Mouse (Mus musculus): ENCODE results near the gene Cage1. TPM values are rescaled to one million over a fixed set of nuclear protein-coding genes. Genes with fewer than 3 reads are reported as not detected.

The Cage1 gene
- polyA plus RNA-seq, 1 experiment from 2014 or later = 1.3 TPM

DNA sequence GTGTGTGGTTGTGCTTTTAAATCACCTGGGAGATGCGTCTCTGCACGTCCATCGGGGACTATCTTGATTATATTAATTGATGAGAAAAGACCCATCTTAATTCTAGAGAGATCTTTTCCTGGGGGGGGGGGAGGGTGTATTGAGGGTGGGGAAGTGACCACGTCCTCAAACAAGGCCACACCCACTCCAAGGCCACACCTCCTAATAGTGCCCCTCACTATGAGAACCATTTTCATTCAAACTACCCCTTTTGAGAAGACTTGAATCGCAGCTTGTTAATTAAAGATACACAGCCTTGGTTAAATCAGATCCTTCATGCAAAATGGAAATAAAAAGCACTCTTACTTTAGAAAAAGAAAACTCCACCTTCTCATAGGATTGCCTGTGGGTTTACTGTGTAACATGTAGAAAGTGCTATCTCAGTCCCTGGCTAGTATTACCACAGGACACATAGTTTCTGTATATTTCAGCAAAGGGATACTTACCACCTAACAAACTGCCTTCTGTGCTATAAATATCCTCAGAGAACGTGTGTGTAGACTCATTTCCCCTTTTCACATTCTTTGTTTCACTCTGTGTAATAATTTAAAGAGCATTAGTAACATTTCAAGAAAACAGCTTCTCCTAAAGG, 9.1 kb downstream of the Cage1 start:
- WGBS = 68% methylated on average over 6 of the region's 6 CpGs
- ATAC-seq (replicated peaks; ENCODE audit: low FRiP score, low TSS enrichment, low read depth) = no peak

DNA sequence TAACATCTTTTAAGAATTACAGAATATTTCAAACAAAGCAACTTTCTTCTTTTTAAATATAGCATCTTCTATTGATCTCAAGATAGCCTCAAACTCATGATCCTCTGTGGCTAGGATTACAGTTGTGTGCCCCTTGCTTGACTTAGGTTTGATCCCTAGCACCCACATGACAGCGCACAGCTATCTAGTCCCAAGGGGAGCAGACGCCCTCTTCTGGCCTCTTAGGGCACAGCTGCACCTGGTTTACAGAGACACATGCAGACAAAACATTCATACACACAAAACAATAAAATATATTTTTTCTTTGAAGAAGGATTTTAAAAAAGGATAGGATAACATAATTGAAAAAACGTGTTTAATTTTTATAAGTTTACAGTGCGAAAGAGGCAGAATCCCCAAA, 11.0 kb downstream of the Cage1 start:
- no peak overlapping the region for H3K27ac ChIP-seq (ENCODE audit: low read depth)
- no peak overlapping the region for H3K4me3 ChIP-seq (ENCODE audit: low read depth, low read length)
- no peak overlapping the region for H3K9ac ChIP-seq (ENCODE audit: low read length)
- H3K36me3 ChIP-seq (ENCODE audit: control insufficient read depth, insufficient read depth, low read length) = no peaks in the 10 kb centered on the region
- no peaks in the 10 kb centered on the region for H3K9me3 ChIP-seq (ENCODE audit: control insufficient read depth, low read length)
- no peaks in the 10 kb centered on the region for H3K4me1 ChIP-seq (replicated peaks; ENCODE audit: control insufficient read depth, insufficient read depth, low read length)
- DNase-seq (ENCODE audit: low spot score) = no peak
- H3K27me3 ChIP-seq (replicated peaks; ENCODE audit: control insufficient read depth, insufficient read depth, low read length) = no peaks in the 10 kb centered on the region
- no peak for ATAC-seq (replicated peaks; ENCODE audit: low FRiP score, low TSS enrichment, low read depth)
- WGBS = 43% methylated on average over 4 of the region's 4 CpGs
- H3K4me2 ChIP-seq (ENCODE audit: low read length) = no peak overlapping the region

More for the DNA sequence above, 9.1 kb downstream of the Cage1 start:
- Histone ChIP-seq H3K4me3 (ENCODE audit: low read depth, low read length) (no peak overlapping the region), H3K27ac (ENCODE audit: low read depth) (no peak overlapping the region), H3K36me3 (ENCODE audit: control insufficient read depth, insufficient read depth, low read length) (no peaks in the 10 kb centered on the region), H3K27me3 (replicated peaks; ENCODE audit: control insufficient read depth, insufficient read depth, low read length) (no peaks in the 10 kb centered on the region), H3K4me2 (ENCODE audit: low read length) (no peak overlapping the region), H3K4me1 (replicated peaks; ENCODE audit: control insufficient read depth, insufficient read depth, low read length) (no peaks in the 10 kb centered on the region), H3K9ac (ENCODE audit: low read length) (no peak overlapping the region), H3K9me3 (ENCODE audit: control insufficient read depth, low read length) (no peaks in the 10 kb centered on the region)
- DNase-seq (ENCODE audit: low spot score) = no peak

DNA sequence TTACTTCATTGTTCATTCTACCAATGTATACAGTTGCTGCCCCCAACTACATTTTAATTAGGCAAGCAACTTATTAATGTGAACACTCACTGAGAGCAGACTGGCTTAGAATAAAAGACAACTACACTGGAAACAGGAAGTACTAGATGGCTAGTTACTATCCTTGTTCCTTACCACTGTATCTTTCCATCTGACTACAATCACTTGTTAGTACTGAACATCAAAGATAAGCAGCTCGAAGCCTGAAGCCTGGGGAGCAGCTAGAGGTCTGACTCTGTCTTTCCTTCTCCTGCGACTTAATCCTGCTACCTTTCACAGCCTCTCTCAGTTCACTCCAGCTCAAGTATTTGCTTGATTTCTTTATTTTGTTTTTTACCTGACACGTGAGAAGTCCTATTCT, 18.1 kb downstream of the Cage1 start:
- H3K9ac ChIP-seq (ENCODE audit: low read length) = no peak overlapping the region
- 71% methylated on average over 3 of the region's 3 CpGs for WGBS
- no peaks in the 10 kb centered on the region for H3K36me3 ChIP-seq (ENCODE audit: control insufficient read depth, insufficient read depth, low read length)
- DNase-seq (ENCODE audit: low spot score) = no peak
- 0 out of 2 replicates have a peak, but pooled peaks cover 3% of the 10 kb centered on the region for H3K9me3 ChIP-seq (ENCODE audit: control insufficient read depth, low read length)
- no peaks in the 10 kb centered on the region for H3K4me1 ChIP-seq (replicated peaks; ENCODE audit: control insufficient read depth, insufficient read depth, low read length)
- no peak overlapping the region for H3K4me2 ChIP-seq (ENCODE audit: low read length)
- no peak overlapping the region for H3K27ac ChIP-seq (ENCODE audit: low read depth)
- no peak for ATAC-seq (replicated peaks; ENCODE audit: low FRiP score, low TSS enrichment, low read depth)
- H3K27me3 ChIP-seq (replicated peaks; ENCODE audit: control insufficient read depth, insufficient read depth, low read length) = no peaks in the 10 kb centered on the region
- no peak overlapping the region for H3K4me3 ChIP-seq (ENCODE audit: low read depth, low read length)

DNA sequence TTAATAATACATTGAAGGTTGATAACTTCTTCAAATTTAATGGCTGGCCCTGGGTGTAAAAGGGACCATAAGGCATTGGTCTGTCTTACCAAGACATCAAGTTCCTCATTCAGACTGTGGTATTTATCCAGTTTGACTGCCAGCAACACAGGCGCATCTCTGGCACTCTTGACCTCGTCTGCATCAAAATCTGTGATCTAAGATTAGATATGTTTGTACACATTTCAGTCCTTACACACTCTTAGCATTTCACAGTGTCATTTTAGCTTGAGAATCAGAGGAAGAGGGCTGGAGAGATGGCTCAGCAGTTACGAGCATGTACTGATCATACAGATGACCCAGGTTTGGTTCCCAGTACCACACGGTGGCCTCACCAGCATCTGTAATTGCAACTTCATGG, 21.3 kb downstream of the Cage1 start:
- no peaks in the 10 kb centered on the region for H3K27me3 ChIP-seq (replicated peaks; ENCODE audit: control insufficient read depth, insufficient read depth, low read length)
- no peak overlapping the region for H3K9ac ChIP-seq (ENCODE audit: low read length)
- H3K36me3 ChIP-seq (ENCODE audit: control insufficient read depth, insufficient read depth, low read length) = no peaks in the 10 kb centered on the region
- no peak for ATAC-seq (replicated peaks; ENCODE audit: low FRiP score, low TSS enrichment, low read depth)
- 83% methylated on average over 4 of the region's 4 CpGs for WGBS
- H3K4me3 ChIP-seq (ENCODE audit: low read depth, low read length) = no peak overlapping the region
- no peak for DNase-seq (ENCODE audit: low spot score)
- H3K9me3 ChIP-seq (ENCODE audit: control insufficient read depth, low read length) = 0 out of 2 replicates have a peak, but pooled peaks cover 3% of the 10 kb centered on the region
- no peaks in the 10 kb centered on the region for H3K4me1 ChIP-seq (replicated peaks; ENCODE audit: control insufficient read depth, insufficient read depth, low read length)
- H3K27ac ChIP-seq (ENCODE audit: low read depth) = no peak overlapping the region
- H3K4me2 ChIP-seq (ENCODE audit: low read length) = no peak overlapping the region

DNA sequence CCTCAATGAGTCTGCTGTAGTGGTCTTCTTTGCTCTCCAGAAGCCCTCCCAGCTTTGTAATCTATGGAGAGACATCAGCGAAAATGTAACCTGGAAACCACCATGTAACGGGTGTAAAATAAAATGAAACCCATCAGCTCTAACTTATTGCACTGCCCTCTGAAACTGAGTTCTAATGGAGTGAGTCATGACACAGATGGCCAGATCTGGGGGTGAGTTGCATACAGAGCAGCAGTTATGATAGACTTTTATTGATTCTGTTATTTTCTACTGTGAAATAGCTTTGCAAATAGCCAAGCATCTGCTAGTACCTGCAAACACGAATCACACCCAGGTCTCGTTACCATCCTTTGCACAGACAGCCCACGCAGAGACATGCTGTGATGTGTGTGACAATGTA, 24.4 kb downstream of the Cage1 start:
- H3K27ac ChIP-seq (ENCODE audit: low read depth) = no peak overlapping the region
- no peaks in the 10 kb centered on the region for H3K27me3 ChIP-seq (replicated peaks; ENCODE audit: control insufficient read depth, insufficient read depth, low read length)
- no peak overlapping the region for H3K9ac ChIP-seq (ENCODE audit: low read length)
- H3K9me3 ChIP-seq (ENCODE audit: control insufficient read depth, low read length) = no peaks in the 10 kb centered on the region
- DNase-seq (ENCODE audit: low spot score) (no peak), ATAC-seq (replicated peaks; ENCODE audit: low FRiP score, low TSS enrichment, low read depth) (no peak)
- no peak overlapping the region for H3K4me2 ChIP-seq (ENCODE audit: low read length)
- no peaks in the 10 kb centered on the region for H3K4me1 ChIP-seq (replicated peaks; ENCODE audit: control insufficient read depth, insufficient read depth, low read length)
- no peak overlapping the region for H3K4me3 ChIP-seq (ENCODE audit: low read depth, low read length)
- 84% methylated on average over 5 of the region's 5 CpGs for WGBS
- H3K36me3 ChIP-seq (ENCODE audit: control insufficient read depth, insufficient read depth, low read length) = no peaks in the 10 kb centered on the region

DNA sequence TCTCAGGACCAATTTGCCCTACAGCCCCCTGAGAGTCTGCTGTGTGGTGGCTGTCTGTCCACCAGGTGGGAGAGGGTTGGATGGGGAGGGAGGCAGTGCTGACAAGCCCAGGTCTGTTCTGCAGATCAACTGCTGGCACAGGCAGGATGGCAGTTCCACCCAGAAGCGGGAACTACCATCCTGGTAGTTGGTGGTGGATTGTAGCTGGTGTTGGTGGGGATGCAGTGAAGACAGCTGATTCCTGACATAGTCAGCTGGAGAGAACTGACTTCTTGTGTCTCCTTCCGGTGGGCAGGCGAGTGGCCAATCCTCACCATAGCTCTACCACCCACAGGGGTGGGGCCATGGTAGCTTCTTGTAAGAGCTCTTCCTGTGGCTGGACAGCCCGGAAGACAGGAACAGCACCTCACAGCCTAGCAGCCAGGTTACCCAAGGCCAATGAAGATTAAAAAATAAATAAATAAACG, 26.4 kb downstream of the Cage1 start:
- Histone ChIP-seq H3K9me3 (ENCODE audit: control insufficient read depth, low read length) (no peaks in the 10 kb centered on the region), H3K36me3 (ENCODE audit: control insufficient read depth, insufficient read depth, low read length) (no peaks in the 10 kb centered on the region), H3K27ac (ENCODE audit: low read depth) (no peak overlapping the region), H3K4me2 (ENCODE audit: low read length) (no peak overlapping the region), H3K4me1 (replicated peaks; ENCODE audit: control insufficient read depth, insufficient read depth, low read length) (no peaks in the 10 kb centered on the region), H3K4me3 (ENCODE audit: low read depth, low read length) (no peak overlapping the region), H3K27me3 (replicated peaks; ENCODE audit: control insufficient read depth, insufficient read depth, low read length) (no peaks in the 10 kb centered on the region), H3K9ac (ENCODE audit: low read length) (no peak overlapping the region)
- ATAC-seq (replicated peaks; ENCODE audit: low FRiP score, low TSS enrichment, low read depth) (no peak), DNase-seq (ENCODE audit: low spot score) (no peak)
- WGBS = 79% methylated on average over 5 of the region's 5 CpGs

DNA sequence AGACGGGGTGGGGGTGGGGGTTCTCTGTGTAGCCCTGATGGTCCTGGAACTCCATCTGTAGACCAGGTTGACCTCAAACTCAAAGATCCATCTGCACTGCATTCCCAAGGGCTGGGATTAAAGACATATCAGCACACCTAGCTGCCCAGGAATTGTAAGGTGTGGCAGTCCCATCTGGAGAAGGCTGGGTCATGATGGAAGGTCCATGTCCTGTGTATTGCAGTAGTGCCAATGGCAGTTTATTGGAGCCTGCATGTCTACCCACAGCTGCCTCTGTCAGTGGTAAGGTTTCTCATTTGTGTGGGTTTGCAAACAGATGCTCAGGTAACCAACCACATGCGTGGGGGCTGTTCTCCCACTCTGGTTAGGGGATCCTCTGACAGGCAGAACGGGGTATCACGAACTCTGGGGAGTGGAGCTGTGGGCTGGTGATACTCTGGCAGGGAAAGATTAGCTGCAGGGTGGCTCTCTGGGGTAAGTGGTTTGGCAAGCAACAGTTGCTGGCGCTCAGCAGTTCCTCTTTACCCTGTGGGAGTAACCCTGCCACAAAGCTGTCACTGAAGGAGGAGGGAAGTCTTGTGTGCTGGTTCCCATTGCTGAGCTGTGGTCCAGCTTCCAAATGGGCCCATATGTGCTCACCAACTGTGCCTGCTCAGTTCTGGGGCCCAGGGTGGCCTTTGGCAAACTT, 27.0 kb downstream of the Cage1 start:
- no peak overlapping the region for H3K9ac ChIP-seq (ENCODE audit: low read length)
- DNase-seq (ENCODE audit: low spot score) = no peak
- H3K27me3 ChIP-seq (replicated peaks; ENCODE audit: control insufficient read depth, insufficient read depth, low read length) = no peaks in the 10 kb centered on the region
- H3K27ac ChIP-seq (ENCODE audit: low read depth) = no peak overlapping the region
- H3K4me3 ChIP-seq (ENCODE audit: low read depth, low read length) = no peak overlapping the region
- H3K4me2 ChIP-seq (ENCODE audit: low read length) = no peak overlapping the region
- ATAC-seq (replicated peaks; ENCODE audit: low FRiP score, low TSS enrichment, low read depth) = no peak
- H3K9me3 ChIP-seq (ENCODE audit: control insufficient read depth, low read length) = no peaks in the 10 kb centered on the region
- H3K36me3 ChIP-seq (ENCODE audit: control insufficient read depth, insufficient read depth, low read length) = no peaks in the 10 kb centered on the region
- WGBS = 88% methylated on average over 5 of the region's 5 CpGs
- H3K4me1 ChIP-seq (replicated peaks; ENCODE audit: control insufficient read depth, insufficient read depth, low read length) = no peaks in the 10 kb centered on the region

DNA sequence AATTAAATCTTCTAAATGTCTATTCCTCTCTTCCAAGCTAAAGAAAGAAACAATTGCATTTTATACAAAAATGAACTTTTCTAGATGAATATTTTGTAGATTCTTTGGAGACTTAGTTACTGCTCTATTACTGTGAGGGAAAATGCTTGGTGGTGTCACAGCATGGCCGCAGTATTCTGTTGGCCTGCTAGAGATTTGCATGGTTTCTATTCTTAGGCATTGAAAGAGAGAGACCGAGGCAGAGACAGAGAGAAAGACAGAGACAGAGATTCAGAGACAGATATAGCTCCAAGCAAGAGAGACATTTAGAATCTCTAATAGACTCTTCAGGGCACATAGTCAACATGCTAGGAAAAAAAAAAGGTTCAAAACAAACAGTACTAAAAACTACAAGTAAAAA, 28.9 kb downstream of the Cage1 start:
- DNase-seq (ENCODE audit: low spot score) = no peak
- WGBS = 88% methylated on average over 2 of the region's 2 CpGs
- Histone ChIP-seq H3K27me3 (replicated peaks; ENCODE audit: control insufficient read depth, insufficient read depth, low read length) (no peaks in the 10 kb centered on the region), H3K9ac (ENCODE audit: low read length) (no peak overlapping the region), H3K27ac (ENCODE audit: low read depth) (no peak overlapping the region), H3K36me3 (ENCODE audit: control insufficient read depth, insufficient read depth, low read length) (no peaks in the 10 kb centered on the region), H3K9me3 (ENCODE audit: control insufficient read depth, low read length) (no peaks in the 10 kb centered on the region), H3K4me3 (ENCODE audit: low read depth, low read length) (no peak overlapping the region), H3K4me1 (replicated peaks; ENCODE audit: control insufficient read depth, insufficient read depth, low read length) (no peaks in the 10 kb centered on the region), H3K4me2 (ENCODE audit: low read length) (no peak overlapping the region)
- ATAC-seq (replicated peaks; ENCODE audit: low FRiP score, low TSS enrichment, low read depth) = no peak

DNA sequence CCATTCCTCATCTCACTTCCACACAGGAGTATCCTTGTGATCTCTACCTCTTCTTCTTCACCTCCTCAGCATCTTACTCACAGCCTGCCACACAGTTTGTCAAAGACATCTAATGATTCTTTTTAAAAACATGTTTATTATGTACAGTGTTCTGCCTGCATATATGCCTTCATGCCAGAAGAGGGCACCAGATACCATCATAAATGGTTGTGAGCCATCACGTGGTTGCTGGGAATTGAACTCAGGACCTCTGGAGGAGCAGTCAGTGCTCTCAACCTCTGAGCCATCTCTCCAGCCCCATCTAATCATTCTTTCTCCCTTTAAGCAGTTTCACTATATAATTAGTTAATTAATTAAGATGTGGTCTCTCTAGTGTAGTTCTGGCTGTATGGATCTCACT, 34.4 kb downstream of the Cage1 start:
- no peak overlapping the region for H3K9ac ChIP-seq (ENCODE audit: low read length)
- no peaks in the 10 kb centered on the region for H3K27me3 ChIP-seq (replicated peaks; ENCODE audit: control insufficient read depth, insufficient read depth, low read length)
- WGBS = 39% methylated on average over 1 of the region's 1 CpGs
- H3K27ac ChIP-seq (ENCODE audit: low read depth) = no peak overlapping the region
- no peak overlapping the region for H3K4me2 ChIP-seq (ENCODE audit: low read length)
- DNase-seq (ENCODE audit: low spot score) (no peak), ATAC-seq (replicated peaks; ENCODE audit: low FRiP score, low TSS enrichment, low read depth) (no peak)
- no peak overlapping the region for H3K4me3 ChIP-seq (ENCODE audit: low read depth, low read length)
- no peaks in the 10 kb centered on the region for H3K4me1 ChIP-seq (replicated peaks; ENCODE audit: control insufficient read depth, insufficient read depth, low read length)
- H3K36me3 ChIP-seq (ENCODE audit: control insufficient read depth, insufficient read depth, low read length) = no peaks in the 10 kb centered on the region
- no peaks in the 10 kb centered on the region for H3K9me3 ChIP-seq (ENCODE audit: control insufficient read depth, low read length)
